Mouse (Mus musculus) frontal cortex, adult (tissue): ENCODE measurements around the gene Lenep.

Source experiments
- ATAC-seq: cut with Nextera tagmentation; 2 replicates; pipeline ENCODE4 v1.9.2; 2017; ENCODE audit warnings: mild to moderate bottlenecking, moderate library complexity, mixed read lengths; ENCODE audit not compliant: low TSS enrichment

Gene Lenep

DNA sequence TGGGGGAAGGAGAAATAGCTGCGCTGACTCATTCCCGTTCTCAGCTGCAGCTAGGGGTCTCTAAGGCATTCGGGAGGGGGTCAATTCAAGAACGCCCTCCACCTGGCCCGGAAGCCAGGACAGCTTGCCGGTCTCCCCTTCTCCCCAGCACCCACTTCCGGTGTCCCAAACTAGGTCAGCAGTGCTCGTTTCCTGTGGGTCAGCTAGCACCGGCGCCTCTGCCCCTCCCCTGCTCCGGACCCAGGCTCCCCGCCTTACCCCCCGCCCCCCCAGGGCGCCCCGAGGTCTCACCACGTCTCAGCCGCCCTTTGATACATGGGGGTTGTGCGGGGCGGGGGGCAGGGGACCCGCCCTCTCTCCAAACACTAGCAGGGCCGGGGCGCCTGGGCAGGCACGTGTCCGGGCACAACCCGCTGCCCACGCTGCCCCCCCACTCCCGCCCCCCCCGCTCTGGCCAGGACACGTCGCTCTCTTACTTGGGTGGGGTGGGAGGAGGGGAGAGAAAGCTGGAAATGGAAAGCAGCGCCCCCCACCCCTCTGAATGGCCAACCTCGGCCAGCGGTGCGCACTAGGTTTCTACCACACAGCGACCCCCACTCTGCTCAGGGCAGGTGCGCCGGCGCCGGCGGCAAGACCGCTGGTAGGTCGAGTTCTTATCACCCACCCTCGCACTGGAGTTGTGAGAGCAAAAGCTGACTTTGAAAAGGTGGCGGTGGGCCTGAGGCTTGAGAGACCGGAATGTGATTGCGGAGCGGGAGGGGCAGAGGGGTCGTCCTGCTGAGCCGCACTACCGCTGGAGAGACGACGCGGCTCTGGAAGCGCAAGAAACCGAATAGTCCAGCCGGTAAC lies 10.7 kb downstream of the Lenep start:
- no peak for ATAC-seq

DNA sequence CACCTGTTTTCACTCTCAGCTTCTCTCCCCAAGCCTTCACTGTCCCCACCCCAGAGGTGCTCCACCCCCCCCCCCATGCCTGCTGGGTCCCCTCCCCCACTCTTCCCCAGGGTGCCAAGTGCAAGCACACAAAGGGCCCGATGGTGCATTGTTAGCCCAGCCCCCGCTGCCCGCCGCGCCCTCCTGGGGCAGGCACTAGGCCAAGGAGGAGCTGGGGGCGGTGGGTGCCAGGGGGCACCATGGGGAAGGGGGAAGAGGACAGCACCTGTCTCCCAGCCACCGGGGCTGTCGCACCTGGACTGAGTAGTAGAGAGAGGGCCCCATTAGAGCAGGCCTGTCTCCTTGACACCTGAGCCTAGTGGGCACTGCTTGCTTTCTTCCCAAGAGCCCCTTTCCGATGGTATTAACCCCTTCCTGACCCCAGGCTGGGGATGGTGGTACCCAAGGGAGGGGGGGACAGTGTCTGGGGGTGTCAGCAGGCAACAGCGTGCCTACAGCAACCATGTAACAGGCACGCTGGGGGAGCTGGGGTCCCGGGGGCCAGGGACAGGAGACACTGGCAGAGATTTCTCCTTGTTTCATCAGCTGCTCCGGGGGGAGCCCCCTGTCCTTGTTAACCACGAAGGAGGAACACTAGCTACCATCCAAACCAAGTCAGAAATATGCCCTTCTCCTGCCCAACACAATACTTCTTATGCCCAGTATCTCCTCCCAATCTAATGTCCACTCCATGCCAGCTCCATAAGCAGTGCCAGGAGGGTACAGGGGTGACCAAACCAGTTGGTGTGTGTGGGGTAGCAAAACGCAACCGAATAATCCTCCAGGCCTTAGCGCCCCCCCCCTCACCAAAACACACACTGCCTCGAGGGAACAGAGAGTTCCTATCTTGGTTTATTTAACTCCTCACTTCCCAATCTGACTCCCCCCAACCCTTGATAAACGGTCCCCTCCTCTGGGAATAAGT lies 11.6 kb downstream of the Lenep start:
- no peak for ATAC-seq

DNA sequence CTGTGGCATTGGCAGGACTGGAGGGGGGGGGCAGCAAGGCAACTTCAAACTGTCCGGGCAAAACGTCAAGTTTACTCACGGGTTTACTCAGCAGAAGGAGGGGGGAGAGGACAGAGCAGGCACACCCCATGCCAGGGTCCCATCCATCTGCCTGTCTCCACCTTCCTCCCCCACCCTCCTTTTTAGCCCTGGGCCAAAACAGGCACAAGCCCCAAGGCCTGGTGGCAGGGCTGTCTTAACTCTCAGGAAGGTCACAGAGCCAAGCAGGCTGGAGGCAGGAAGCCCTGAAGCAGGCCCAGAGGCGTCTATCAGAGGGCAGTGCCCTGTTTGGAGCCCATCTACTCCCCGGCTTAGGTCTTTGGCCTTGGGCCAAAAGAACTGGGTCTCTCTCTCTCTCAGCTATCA lies 12.5 kb downstream of the Lenep start:
- no peak for ATAC-seq

DNA sequence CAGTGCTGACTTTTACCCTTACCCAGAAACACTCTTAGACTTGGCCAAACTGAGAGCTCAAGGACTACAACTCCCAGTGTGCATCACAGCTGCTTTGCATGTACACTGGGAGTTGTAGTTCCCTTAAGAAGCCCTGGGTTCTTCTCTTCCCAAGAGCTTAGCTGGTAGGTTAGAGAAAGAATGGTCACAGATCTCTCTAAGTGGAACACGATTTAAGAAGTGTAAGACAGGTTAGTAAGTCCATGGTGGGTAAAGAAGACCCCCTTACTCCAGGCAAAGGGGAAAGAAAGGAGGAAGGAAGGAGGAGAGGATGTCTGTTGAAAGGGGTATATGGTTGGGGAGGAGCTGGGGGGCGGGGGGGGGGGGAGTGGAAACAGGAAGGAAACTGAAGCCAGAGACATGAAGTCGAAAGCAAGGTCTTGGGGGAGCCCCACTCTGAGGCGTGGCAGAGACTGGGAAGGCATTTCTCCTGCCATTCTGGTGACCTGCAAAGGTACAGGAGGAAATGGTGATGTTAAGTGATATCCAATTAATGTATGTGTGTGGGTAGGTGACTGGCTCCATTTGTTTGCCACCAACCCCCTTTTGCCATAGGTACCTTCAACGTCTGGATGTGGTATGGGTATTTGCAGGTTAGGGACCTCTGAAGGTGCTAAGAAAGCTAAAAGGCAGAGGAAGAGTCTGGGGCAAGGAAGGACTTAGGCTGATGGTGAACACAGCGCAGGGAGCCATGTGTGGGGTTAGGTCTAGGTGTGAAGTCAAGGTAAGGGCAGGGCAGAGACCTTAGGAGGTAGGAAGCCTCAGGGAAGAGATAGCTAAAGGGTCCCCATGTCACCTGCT lies 13.5 kb downstream of the Lenep start:
- peak; percentile 56 for ATAC-seq

DNA sequence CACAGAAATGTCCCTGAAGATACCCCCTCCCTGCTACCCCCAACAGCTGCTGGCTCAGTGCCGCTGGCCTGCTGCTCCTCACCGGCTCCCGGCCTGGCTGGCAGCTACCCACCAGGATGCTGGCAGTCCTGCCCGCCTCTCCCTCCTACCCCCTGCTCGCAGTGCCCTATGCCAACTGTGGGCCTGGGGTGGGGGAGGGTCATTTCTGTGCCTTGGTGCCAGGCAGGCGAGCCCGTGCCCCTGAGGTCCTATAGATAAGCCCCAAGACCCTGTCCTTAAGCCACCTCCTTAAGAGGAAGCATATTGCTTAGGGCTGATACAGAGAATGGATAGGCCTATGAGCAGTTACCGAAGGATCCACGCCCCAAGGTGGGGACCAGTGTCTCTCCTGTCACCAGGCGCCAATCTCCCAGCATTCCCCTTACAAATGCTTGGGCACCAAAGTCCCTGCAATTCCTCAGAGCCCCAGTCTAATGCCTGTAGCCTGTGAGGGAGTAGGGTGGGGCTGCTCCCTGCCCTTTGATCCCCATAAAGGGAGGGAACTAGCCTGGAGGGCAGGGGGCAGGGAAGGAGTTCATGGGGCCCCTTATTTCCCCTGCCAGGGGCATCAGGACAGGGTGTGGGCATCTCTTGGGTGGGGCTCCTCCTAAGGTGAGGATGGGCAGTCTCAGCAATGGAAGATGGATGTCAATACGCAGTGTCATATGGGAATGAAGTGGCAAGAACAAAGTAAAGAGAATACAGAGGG lies 14.3 kb downstream of the Lenep start:
- no peak for ATAC-seq

DNA sequence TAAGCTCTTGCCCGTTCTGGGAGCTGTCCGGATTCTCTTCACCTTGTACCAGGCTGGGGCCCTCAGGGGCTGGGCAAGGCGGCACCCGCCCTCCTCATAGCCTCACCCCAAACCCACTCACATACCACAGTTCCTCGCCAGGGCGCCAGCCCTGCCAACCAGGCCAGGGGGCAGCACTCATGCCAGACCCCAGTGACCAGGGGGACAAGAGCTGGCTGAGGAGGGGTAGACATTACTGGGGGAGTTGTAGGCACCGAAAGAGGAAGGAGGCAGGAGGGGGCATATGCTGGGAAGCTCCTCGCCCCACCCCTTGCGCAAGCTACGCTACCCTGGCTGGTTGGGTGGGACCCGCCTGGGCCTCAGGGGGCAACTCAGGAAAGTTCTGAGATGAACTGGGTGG lies 15.0 kb downstream of the Lenep start:
- ATAC-seq, result no peak

DNA sequence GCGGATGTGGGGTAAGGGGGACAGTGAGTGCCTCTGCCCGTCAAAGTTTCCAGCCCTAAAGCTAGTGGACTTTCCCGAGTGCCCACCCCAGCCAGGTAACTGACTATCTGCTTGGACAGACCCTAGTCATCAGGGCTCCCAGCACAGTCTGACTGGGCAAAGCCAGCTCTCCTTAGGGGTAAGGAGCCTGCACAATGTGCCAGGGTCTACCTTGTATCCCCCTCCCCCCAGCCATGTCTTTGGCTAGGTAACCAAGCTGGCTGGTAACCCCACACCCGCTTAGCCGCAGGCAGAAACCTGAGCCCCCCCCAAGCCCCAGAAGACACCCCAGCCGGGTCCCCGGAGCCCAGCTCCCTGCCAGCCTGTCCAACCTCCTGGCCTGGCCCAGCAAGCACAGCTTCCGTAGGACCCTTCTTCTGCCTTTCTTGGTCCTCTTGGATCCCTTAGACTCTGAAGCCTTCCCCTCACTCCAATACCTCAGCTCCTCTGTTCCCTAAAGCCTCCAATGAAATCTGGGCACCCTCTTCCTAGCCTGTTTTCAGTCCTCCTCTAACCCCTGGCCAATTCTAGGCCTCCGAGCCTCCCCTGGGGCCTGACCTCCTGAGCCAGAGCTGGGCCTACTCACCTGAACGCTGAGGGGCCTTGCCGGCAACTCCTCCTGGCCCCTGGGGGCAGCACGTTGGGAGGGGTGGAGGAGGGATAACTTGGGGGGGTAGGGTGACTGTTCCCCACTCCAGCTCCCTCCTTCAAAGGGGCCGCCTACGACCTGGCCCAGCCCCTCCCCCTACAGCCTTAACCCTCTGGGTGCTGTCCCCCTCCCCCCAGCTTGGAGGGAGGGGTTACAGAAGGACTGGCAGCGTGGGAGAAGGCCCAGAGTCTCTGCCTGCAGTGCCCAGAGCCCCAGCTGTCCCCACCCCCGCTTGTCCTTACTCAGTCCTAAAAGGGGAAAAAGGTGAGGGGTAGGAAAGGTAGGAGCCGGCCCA lies 15.9 kb downstream of the Lenep start:
- no peak for ATAC-seq

DNA sequence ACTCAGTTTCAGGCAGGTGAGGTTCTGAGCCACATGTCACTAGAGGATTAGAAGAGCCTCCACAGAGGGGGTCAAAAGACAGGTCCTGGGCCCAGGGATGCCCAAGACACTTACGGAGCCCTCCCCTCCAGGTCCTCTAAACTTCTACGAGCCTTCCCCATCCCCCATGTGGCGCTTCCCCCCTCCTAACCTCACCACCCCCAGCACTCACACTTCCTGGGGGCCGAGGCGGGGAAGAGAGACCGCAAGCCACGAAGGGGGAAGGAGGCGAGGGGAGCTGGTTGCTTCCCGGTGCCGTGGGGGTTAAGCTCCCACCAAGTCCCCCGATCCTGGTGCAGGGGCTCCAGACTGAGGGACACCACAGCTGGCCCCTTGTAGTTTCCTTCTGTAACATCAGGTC lies 17.1 kb downstream of the Lenep start:
- ATAC-seq, result no peak

DNA sequence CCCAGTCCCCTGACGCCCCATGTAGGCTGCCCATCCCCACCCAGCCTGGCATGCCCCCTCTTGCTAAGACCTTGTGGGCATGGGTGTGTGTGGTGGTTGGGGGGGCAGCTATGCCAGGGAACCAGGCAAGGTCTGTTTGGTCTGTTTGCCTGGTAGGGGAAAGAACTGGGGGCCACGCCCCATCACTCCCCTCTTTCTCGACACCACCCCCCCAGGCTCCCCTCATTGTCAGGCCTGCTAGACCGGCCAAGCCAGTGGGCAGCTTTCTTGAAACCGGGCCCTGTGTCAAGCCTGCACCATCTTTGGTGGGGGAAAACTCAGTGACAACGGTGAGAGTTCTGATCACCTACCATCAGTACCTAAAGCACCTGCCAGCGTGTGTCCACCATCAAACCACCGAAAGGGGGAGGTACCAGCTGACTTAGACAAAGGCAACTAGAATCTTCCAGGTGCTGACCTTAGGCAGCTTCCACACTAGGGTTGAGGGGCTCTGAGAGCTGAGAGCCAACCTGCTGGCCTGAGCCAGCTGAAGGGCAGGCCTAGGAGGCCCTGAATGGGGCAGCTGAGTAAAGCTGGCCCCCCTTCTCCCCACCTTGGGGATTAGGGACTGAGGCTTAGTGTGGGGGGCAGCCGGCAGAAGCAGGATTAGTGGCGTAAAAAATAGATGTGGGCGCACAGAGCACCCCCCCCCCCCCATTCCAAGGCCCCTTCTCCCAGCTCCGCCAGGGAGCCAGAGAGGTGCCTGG lies 18.1 kb downstream of the Lenep start:
- ATAC-seq, result no peak

DNA sequence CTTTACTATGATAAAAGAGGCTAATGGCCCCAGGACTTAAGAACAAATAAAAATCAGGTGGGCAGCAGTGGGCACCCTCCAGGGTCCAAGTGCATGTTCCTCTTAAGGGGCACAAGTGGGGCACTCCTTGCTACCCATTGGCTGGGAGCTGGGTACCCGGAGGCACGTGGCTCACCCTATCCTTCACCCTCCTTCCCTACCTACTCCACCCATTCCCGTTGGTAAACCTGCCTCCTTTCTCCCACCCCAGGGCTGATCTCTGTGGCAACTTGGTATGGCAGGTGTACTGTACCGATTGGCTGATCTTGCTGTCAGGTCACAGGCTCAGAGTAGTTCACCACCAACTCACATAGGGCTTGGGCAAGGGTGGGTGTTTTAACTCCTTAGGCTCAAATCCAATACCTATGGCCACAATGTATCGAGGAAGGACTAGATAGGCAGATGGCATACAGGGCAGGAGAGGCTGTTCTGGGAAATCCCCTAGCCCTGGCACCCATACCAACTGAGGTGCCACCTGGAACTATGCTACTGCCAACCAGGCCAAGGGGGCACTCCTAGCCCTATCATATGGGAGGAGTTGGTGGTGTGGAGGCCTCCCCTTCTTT lies 18.8 kb downstream of the Lenep start:
- no peak for ATAC-seq

DNA sequence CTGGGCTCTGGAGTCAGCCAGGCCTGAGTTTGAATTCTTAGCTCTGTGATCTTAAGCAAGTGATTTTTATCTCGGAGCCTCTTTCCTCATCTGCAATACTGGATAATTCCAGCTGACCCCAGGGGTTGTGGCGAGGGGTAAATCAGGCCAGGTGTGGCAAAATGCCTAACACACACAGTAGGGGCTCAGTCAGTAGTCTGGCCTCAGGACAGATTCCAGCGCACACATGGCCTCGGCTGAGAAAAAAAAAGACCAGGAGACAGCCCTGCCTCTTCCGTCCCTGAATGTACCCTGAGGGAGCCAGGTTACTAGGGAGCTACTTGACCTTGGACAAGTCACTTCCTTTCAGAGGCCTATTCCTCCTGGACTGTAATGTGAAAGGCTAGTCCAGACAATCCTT lies 19.6 kb downstream of the Lenep start:
- no peak for ATAC-seq

DNA sequence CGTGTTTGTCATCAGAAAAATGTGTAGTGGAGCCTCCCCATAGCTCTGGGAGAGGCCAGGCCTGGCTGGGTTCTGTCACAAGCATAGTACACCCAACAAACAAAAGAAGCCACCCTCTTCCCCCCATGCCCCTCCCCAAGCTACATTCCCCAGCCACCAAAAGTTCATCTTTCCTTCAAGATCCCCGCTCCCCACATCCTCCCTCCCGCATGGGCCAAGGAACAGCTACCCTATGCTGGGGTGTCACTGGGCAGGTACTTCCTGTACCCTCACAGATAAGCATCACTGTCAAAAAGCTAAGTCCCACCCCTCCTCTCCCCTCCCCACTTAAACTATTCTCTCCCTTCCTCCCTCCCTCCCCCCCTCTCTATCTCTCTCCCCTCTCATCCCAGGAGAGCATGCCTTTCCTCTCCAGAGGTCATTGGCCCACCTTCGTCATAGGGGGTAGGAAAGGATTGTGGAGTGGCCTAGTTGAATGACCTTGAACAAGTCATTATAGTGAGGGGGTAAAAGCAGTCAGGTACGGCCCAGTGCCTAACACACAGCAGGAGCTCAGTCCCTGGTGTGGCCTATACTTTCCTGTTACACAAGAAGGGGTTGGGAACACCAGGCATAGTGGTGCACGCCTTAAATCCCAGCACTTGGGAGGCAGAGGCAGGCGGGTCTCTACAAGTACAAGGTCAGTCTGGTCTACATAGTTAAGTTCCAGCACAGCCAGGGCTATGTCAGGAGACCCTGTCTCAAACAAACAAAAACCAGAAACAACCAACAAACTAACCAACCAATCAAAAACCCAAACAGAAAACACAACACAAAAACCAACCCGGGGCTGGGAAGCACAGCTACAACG lies 20.3 kb downstream of the Lenep start:
- no peak for ATAC-seq

DNA sequence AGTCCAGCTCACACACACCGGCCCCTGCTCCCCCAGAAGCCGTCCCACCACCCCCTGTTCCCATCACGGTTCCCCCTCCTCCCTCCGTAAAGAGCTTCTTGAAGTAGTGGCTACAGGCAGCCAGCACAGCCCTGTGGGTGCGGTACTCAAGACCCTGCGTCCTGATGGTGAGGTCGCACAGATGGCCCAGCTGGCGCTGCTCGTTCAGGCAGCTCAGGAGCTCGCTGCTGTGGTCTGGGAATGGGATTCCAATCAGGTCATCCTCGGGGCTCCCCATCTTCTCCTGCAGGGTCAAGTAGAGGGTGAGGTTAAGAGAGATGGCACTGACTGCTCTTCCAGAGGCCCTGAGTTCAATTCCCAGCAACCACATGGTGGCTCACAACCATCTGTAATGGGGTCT lies 21.4 kb downstream of the Lenep start:
- ATAC-seq, result no peak

DNA sequence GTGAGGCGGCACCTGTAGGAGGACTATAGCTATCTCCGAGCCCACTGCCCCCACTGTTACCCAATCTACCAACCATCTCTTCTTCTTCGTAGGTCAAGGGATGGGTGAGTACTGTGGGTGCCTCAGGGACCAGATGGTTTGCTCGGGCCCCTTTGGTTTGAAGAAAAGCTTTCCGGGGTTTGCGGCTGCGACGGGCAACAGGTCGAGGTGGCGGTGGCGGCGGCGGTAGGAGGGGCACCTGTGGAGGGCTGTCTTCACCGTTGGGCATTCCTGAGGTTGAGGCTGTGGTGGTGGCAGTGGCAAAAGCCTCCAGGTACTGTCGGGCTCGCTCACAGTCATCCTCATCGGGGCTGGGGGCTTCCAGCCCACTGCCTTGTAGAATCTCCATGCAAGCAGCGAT lies 21.9 kb downstream of the Lenep start:
- no peak for ATAC-seq

DNA sequence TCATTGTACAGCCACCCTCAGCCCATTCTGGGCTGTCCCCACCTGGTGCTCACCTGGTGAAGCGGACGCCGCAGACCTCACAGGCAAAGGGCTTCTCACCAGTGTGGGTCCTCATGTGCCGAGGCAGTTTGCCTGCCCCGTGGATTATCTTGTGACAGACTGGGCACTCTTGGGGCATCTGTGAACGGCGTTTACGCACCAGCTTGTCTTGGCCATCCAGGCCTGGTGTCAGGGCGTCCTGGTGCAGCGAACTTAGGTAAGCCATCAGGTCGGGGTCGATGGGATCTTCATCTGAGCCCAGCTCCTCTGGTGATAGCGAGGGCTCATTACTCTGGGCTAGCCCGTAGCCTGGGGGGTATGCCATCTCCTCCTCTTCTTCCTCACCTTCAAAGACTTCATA lies 22.3 kb downstream of the Lenep start:
- ATAC-seq, result no peak

DNA sequence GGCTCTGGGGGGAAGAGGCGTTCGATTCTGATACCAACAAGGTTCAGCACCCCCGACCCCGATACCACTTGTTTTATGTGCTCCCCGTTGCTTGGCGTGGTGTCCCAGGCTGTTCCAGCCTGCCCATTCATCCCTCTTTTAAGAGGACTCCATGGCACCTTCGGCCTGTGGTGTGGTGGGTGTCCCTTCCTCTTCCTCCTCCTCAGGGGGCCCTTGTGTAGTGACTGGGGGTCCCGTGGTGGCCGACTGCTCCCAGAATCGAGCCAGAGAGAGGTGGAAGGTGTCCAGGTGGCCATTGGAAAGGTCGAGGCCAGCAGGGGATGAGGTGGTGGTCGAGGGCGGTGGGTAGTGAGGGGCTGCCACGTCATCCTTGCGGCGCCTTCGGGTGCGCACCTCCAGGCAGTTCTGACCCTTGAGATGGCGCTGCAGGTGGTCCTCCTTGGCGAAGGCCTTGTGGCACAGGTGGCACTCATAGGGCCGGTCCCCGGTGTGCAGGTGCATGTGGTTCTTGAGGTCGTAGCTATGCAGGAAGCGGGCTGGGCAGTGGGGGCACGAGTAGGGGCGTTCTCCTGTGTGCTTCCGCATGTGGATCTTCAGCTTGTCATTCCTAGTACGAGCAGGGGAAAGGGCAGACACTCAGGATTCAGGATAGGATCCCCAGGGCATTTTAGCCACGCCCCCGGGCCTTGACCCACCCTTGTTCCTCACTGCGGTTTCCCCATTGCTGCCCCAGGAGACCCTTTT lies 23.0 kb downstream of the Lenep start:
- no peak for ATAC-seq

DNA sequence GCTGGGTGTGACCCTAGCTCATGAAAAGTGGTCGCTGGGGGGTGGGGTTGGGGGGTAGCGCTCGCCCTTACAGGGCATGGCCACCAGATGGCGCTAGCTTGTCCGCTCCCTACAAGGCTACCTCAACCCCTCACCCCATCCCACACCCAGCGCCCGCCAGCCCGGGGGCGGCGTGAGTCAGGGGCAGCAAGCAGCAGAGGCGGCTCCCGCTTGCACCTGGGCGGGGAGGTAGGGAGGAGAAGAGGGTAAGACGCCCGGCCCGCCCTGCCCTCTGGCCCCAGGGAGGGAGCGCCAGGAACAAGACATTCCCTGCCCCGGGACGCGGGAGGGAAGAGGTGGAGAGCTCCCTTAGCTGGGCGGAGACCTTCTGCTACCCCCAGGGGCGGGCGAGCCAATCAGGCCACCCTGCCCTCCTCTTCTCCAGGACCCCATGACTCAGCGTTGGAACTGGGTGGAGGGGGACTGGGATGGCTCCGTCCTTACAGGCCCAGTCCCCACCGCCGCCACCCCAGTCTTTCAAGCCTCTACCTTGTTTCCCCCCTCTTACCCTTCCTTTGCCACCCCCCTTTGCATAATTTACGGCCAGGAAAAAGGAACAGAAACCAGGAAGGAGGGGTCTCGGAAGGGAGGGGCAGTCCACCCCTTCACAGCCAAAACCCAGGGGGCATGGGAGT lies 24.1 kb downstream of the Lenep start:
- ATAC-seq, result peak; percentile 80
